13 mouse cellular contexts compared by ENCODE assay signal in the genomic region with DNA sequence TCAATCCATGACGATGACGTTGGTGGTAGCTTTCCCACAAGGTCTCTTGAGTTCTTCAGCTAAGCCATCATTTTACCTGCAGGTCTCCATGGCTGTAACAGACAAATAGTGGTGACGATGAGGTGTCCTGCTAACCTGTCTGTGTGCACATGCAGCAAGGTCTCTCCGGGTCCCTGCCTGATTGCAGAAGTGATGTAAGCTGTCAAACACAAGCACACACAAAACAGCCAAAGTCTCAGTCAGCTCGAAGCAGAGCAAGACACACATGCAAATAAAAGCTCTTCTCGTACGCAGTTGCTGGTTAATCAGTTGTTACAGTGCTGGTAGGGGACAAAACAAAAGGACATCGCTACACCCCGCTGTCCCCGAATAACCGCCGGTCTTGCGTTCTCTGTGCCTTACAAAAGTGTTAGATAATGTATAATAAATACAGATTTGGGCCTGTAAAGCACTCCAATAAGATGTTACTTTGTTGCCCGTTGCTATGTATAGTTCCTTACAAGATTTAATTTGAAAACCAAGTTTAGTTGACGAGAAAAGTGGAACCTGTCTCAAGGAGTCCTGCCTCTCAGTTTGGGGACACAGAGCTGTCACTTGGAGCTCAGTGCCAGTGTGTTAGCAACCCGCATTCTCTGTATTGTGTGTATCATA. TPM values are rescaled to one million over a fixed set of nuclear protein-coding genes. Genes with fewer than 3 reads are reported as not detected.
DNase-seq lines count a peak whose midpoint lies in the region; ATAC-seq and TF ChIP-seq lines count a peak whose summit lies in the region.
"Had no signal": no experiment of that assay in that cellular context is flagged by ENCODE, and none has a peak within 500 bp of the region (broad histone marks: within the 10 kb centered on the region; RNA-seq: fewer than 3 reads in every experiment).

No protein-coding gene starts in this region.

- WGBS in kidney, embryonic 15.5 days = 86% methylated on average over 16 of the region's 16 CpGs
- 79% methylated on average over 16 of the region's 16 CpGs for WGBS in intestine, embryonic 16.5 days
- 83% methylated on average over 16 of the region's 16 CpGs for WGBS in liver, embryonic 11.5 days
- WGBS in stomach, embryonic 15.5 days = 78% methylated on average over 16 of the region's 16 CpGs
- WGBS in thymus, adult 2 months = 96% methylated on average over 16 of the region's 16 CpGs

- no peak for TF ChIP-seq CTCF in thymus, adult 2 months (IDR thresholded peaks at IDR 0.05; ENCODE audit: borderline replicate concordance, control insufficient read depth, extremely low read depth, insufficient read depth, low read length, poor library complexity)

- H3K4me3 ChIP-seq in kidney, embryonic 15.5 days (replicated peaks) = no peak overlapping the region
- H3K4me3 ChIP-seq in intestine, embryonic 16.5 days (ENCODE audit: low read length) = no peak overlapping the region
- H3K4me3 ChIP-seq in liver, embryonic 11.5 days (ENCODE audit: low read depth, low read length) = no peak overlapping the region
- no peak overlapping the region for H3K4me3 ChIP-seq in stomach, embryonic 15.5 days (replicated peaks)
- H3K4me3 ChIP-seq in thymus, adult 2 months (ENCODE audit: control insufficient read depth, insufficient read depth, low read length) = no peak overlapping the region
- H3K4me3 ChIP-seq: embryonic facial prominence, embryonic 10.5 days; neural tube, embryonic 13.5 days had no signal

- no peak for TF ChIP-seq POLR2A in thymus, adult 2 months (IDR thresholded peaks at IDR 0.05; ENCODE audit: control insufficient read depth, extremely low read depth, insufficient read depth, low read length, poor library complexity)

- no peaks in the 10 kb centered on the region for H3K36me3 ChIP-seq in kidney, embryonic 15.5 days
- no peaks in the 10 kb centered on the region for H3K36me3 ChIP-seq in intestine, embryonic 16.5 days (ENCODE audit: control insufficient read depth, insufficient read depth, low read length)
- H3K36me3 ChIP-seq in liver, embryonic 11.5 days (ENCODE audit: control insufficient read depth, insufficient read depth, low read length) = no peaks in the 10 kb centered on the region
- no peaks in the 10 kb centered on the region for H3K36me3 ChIP-seq in stomach, embryonic 15.5 days
- H3K36me3 ChIP-seq in thymus, adult 2 months (ENCODE audit: control insufficient read depth, insufficient read depth, low read length) = no peaks in the 10 kb centered on the region
- H3K36me3 ChIP-seq: embryonic facial prominence, embryonic 10.5 days; neural tube, embryonic 13.5 days had no signal

- no peaks in the 10 kb centered on the region for H3K9me3 ChIP-seq in kidney, embryonic 15.5 days (replicated peaks)
- H3K9me3 ChIP-seq in intestine, embryonic 16.5 days (ENCODE audit: control insufficient read depth, low read length) = no peaks in the 10 kb centered on the region
- H3K9me3 ChIP-seq in liver, embryonic 11.5 days (ENCODE audit: control insufficient read depth, low read length) = no peaks in the 10 kb centered on the region
- H3K9me3 ChIP-seq in stomach, embryonic 15.5 days = no peaks in the 10 kb centered on the region
- H3K9me3 ChIP-seq: embryonic facial prominence, embryonic 10.5 days; neural tube, embryonic 13.5 days had no signal

- 0 out of 2 replicates have a peak overlapping the region, but pooled peaks have one; percentile 33 for H3K27ac ChIP-seq in kidney, embryonic 15.5 days
- peak overlapping the region; percentile 53 for H3K27ac ChIP-seq in intestine, embryonic 16.5 days (ENCODE audit: low read length)
- peak overlapping the region; percentile 67; the same call in 1 of the 2 replicates for H3K27ac ChIP-seq in liver, embryonic 11.5 days (ENCODE audit: low read depth, low read length)
- H3K27ac ChIP-seq in stomach, embryonic 15.5 days = peak overlapping the region; percentile 21; the same call in 1 of the 2 replicates
- H3K27ac ChIP-seq in thymus, adult 2 months (ENCODE audit: control insufficient read depth, insufficient read depth, low read length) = no peak overlapping the region
- H3K27ac ChIP-seq: embryonic facial prominence, embryonic 10.5 days; neural tube, embryonic 13.5 days had no signal

- ATAC-seq in kidney, embryonic 15.5 days (replicated peaks; ENCODE audit: low FRiP score) = no peak
- peak; percentile 40 for ATAC-seq in intestine, embryonic 16.5 days
- no peak for ATAC-seq in liver, embryonic 11.5 days (replicated peaks; ENCODE audit: low FRiP score)
- ATAC-seq in stomach, embryonic 15.5 days (ENCODE audit: insufficient read depth, low FRiP score, low read depth) = no peak
- ATAC-seq: CD4-positive, CD25-positive, alpha-beta regulatory T cell, adult 4 months had no signal

- H3K4me2 ChIP-seq in kidney, embryonic 15.5 days = no peak overlapping the region
- H3K4me2 ChIP-seq in intestine, embryonic 16.5 days (ENCODE audit: low read depth, low read length) = no peak overlapping the region
- no peak overlapping the region for H3K4me2 ChIP-seq in liver, embryonic 11.5 days
- H3K4me2 ChIP-seq in stomach, embryonic 15.5 days = no peak overlapping the region
- H3K4me2 ChIP-seq: neural tube, embryonic 13.5 days had no signal

- H3K9ac ChIP-seq in kidney, embryonic 15.5 days = no peak overlapping the region
- no peak overlapping the region; the same call in 1 of the 2 replicates for H3K9ac ChIP-seq in intestine, embryonic 16.5 days (ENCODE audit: low read depth, low read length)
- H3K9ac ChIP-seq in liver, embryonic 11.5 days (ENCODE audit: low read depth, low read length) = no peak overlapping the region
- no peak overlapping the region for H3K9ac ChIP-seq in stomach, embryonic 15.5 days
- H3K9ac ChIP-seq: neural tube, embryonic 13.5 days had no signal

- peaks cover 13% of the 10 kb centered on the region for H3K4me1 ChIP-seq in kidney, embryonic 15.5 days
- H3K4me1 ChIP-seq in intestine, embryonic 16.5 days (ENCODE audit: control insufficient read depth, insufficient read depth, low read length) = peaks cover 16% of the 10 kb centered on the region
- H3K4me1 ChIP-seq in liver, embryonic 11.5 days (replicated peaks; ENCODE audit: control insufficient read depth, insufficient read depth, low read length) = peaks cover 19% of the 10 kb centered on the region
- no peaks in the 10 kb centered on the region for H3K4me1 ChIP-seq in stomach, embryonic 15.5 days
- no peaks in the 10 kb centered on the region for H3K4me1 ChIP-seq in thymus, adult 2 months (replicated peaks; ENCODE audit: control insufficient read depth, insufficient read depth, low read length)
- H3K4me1 ChIP-seq: neural tube, embryonic 13.5 days had no signal

- DNase-seq in kidney, adult 11 months = no peak
- no peak for DNase-seq in liver, embryonic 11.5 days (ENCODE audit: low spot score)
- DNase-seq in cerebellum, postnatal 36 days = no peak
- no peak for DNase-seq in thymus, adult 2 months
- DNase-seq: cerebellum, adult 9-11 months; gastrocnemius, postnatal 10 days; right cerebral cortex, postnatal 25 days had no signal

- no peaks in the 10 kb centered on the region for H3K27me3 ChIP-seq in kidney, embryonic 15.5 days
- no peaks in the 10 kb centered on the region for H3K27me3 ChIP-seq in intestine, embryonic 16.5 days (replicated peaks; ENCODE audit: control insufficient read depth, insufficient read depth, low read length)
- no peaks in the 10 kb centered on the region for H3K27me3 ChIP-seq in liver, embryonic 11.5 days (replicated peaks; ENCODE audit: control insufficient read depth, insufficient read depth, low read length)
- H3K27me3 ChIP-seq in stomach, embryonic 15.5 days (replicated peaks) = no peaks in the 10 kb centered on the region
- H3K27me3 ChIP-seq in thymus, adult 2 months (ENCODE audit: control insufficient read depth, insufficient read depth, low read length) = no peaks in the 10 kb centered on the region
- H3K27me3 ChIP-seq: neural tube, embryonic 13.5 days had no signal

RNA-seq across cellular contexts. Expression of a gene that starts 43.2 kb away (rescaled TPM):
- polyA plus RNA-seq in kidney, embryonic 15.5 days (2015; fragmentation: Nextera tagmentation; extraction: Ambion mirVana) = 134 and 138 TPM in 2 replicates
- polyA plus RNA-seq in intestine, embryonic 16.5 days (2015; fragmentation: Nextera tagmentation; extraction: Ambion mirVana) = 74.2 and 78.7 TPM in 2 replicates
- 111 and 116 TPM in 2 replicates for polyA plus RNA-seq in liver, embryonic 11.5 days (2014; fragmentation: Nextera tagmentation; extraction: Ambion mirVana)
- 104 and 107 TPM in 2 replicates for polyA plus RNA-seq in stomach, embryonic 15.5 days (2015; fragmentation: Nextera tagmentation; extraction: Ambion mirVana)
- 105 and 110 TPM in 2 replicates for polyA plus RNA-seq in thymus, adult 2 months (2012; rRNA removed)
